Mouse (Mus musculus) kidney, embryonic 14.5 days (tissue): ENCODE measurements at regions not wholly inside any gene's neighbourhood (a gene's known extent, or its start where the extent isn't known, plus 50 kb on each side); places are given as distances from the start of the nearest gene placed in this dataset.

Source experiments
- ATAC-seq: fragments of 200-750 bp; cut with Nextera tagmentation; 2 replicates; pipeline ENCODE4 v1.8.0; 2017; ENCODE audit warnings: moderate number of reproducible peaks, mild to moderate bottlenecking, moderate TSS enrichment, moderate library complexity; ENCODE audit not compliant: low FRiP score, low TSS enrichment
- H3K27ac ChIP-seq: fragments of 300-500 bp; sonication (generic); 2 replicates; pipeline ENCODE4 v1.5.1; 2014; ENCODE audit warnings: low read depth, mild to moderate bottlenecking, low read length, moderate library complexity, mixed read lengths
- H3K27me3 ChIP-seq: fragments of 300-500 bp; sonication (generic); 2 replicates; pipeline ENCODE4 v1.6.1; 2014; ENCODE audit warnings: mild to moderate bottlenecking, low read length; ENCODE audit not compliant: control insufficient read depth, insufficient read depth
- H3K36me3 ChIP-seq: fragments of 300-500 bp; sonication (generic); 2 replicates; pipeline ENCODE4 v1.6.1; 2014; ENCODE audit warnings: low read length, mixed read lengths; ENCODE audit not compliant: control insufficient read depth, insufficient read depth
- H3K4me1 ChIP-seq: fragments of 300-500 bp; sonication (generic); 2 replicates; pipeline ENCODE4 v1.6.1; 2014; ENCODE audit warnings: low read length, mixed read lengths; ENCODE audit not compliant: control insufficient read depth, insufficient read depth
- H3K4me2 ChIP-seq: fragments of 300-500 bp; sonication (generic); replicated peaks from 2 replicates; pipeline ENCODE4 v1.6.1; 2014; ENCODE audit warnings: low read depth, mild to moderate bottlenecking, low read length
- H3K4me3 ChIP-seq: fragments of 300-500 bp; sonication (generic); 2 replicates; pipeline ENCODE4 v1.5.1; 2014; ENCODE audit warnings: mild to moderate bottlenecking, low read length
- H3K9ac ChIP-seq: fragments of 300-500 bp; sonication (generic); 2 replicates; pipeline ENCODE4 v1.6.1; 2014; ENCODE audit warnings: low read depth, mild to moderate bottlenecking, low read length, moderate library complexity
- H3K9me3 ChIP-seq: fragments of 300-500 bp; sonication (generic); 2 replicates; pipeline ENCODE4 v1.6.1; 2016; ENCODE audit warnings: low read length; ENCODE audit not compliant: control insufficient read depth
- WGBS: fragments of 180-500 bp; shearing (Covaris S2); extraction: QIAGEN DNeasy Blood & Tissue Kit; methylation state at CpG from one replicate; pipeline ENCODE4 v1.1.7; 2014; 5-methylcytosine and 5-hydroxymethylcytosine counted together

GRCm38 (mm10) chr10:118609157-118609556, 168.3 kb downstream of the Ifng start:
- ATAC-seq = no peak
- Histone ChIP-seq H3K4me3 (no peak overlapping the region), H3K9ac (no peak overlapping the region), H3K4me1 (no peaks in the 10 kb centered on the region), H3K9me3 (no peaks in the 10 kb centered on the region), H3K27ac (no peak overlapping the region), H3K4me2 (no peak overlapping the region), H3K27me3 (no peaks in the 10 kb centered on the region), H3K36me3 (no peaks in the 10 kb centered on the region)
- 71% methylated on average over 4 of the region's 4 CpGs for WGBS

- Histone ChIP-seq H3K27me3 (no peaks in the 10 kb centered on the region), H3K4me3 (no peak overlapping the region), H3K4me2 (no peak overlapping the region), H3K9me3 (no peaks in the 10 kb centered on the region), H3K27ac (no peak overlapping the region), H3K36me3 (no peaks in the 10 kb centered on the region), H3K9ac (no peak overlapping the region), H3K4me1 (no peaks in the 10 kb centered on the region)
- WGBS = 87% methylated on average over 7 of the region's 7 CpGs
- no peak for ATAC-seq
Observed at GRCm38 (mm10) chr10:118610868-118611461, 170.1 kb downstream of the Ifng start.

GRCm38 (mm10) chr10:118612091-118612490, 171.2 kb downstream of the Ifng start:
- no peaks in the 10 kb centered on the region for H3K9me3 ChIP-seq
- H3K4me1 ChIP-seq = no peaks in the 10 kb centered on the region
- 83% methylated on average over 7 of the region's 7 CpGs for WGBS
- no peak overlapping the region for H3K4me2 ChIP-seq
- no peak overlapping the region for H3K9ac ChIP-seq
- no peak overlapping the region for H3K27ac ChIP-seq
- no peak overlapping the region for H3K4me3 ChIP-seq
- H3K36me3 ChIP-seq = no peaks in the 10 kb centered on the region
- H3K27me3 ChIP-seq = no peaks in the 10 kb centered on the region
- no peak for ATAC-seq

GRCm38 (mm10) chr10:118613056-118613695, 172.3 kb downstream of the Ifng start:
- no peak for ATAC-seq
- H3K27ac ChIP-seq = no peak overlapping the region
- no peaks in the 10 kb centered on the region for H3K36me3 ChIP-seq
- no peak overlapping the region for H3K4me3 ChIP-seq
- H3K4me1 ChIP-seq = no peaks in the 10 kb centered on the region
- no peak overlapping the region for H3K9ac ChIP-seq
- H3K4me2 ChIP-seq = no peak overlapping the region
- no peaks in the 10 kb centered on the region for H3K9me3 ChIP-seq
- 79% methylated on average over 14 of the region's 14 CpGs for WGBS
- no peaks in the 10 kb centered on the region for H3K27me3 ChIP-seq

- 88% methylated on average over 6 of the region's 6 CpGs for WGBS
- Histone ChIP-seq H3K9ac (no peak overlapping the region), H3K36me3 (no peaks in the 10 kb centered on the region), H3K27me3 (no peaks in the 10 kb centered on the region), H3K9me3 (no peaks in the 10 kb centered on the region), H3K4me2 (no peak overlapping the region), H3K27ac (no peak overlapping the region), H3K4me3 (no peak overlapping the region), H3K4me1 (no peaks in the 10 kb centered on the region)
- no peak for ATAC-seq
Observed at GRCm38 (mm10) chr10:118614251-118614865, 173.5 kb downstream of the Ifng start.

- WGBS = 87% methylated on average over 10 of the region's 10 CpGs
- no peaks in the 10 kb centered on the region for H3K27me3 ChIP-seq
- no peaks in the 10 kb centered on the region for H3K4me1 ChIP-seq
- H3K4me3 ChIP-seq = no peak overlapping the region
- no peak for ATAC-seq
- H3K4me2 ChIP-seq = no peak overlapping the region
- H3K36me3 ChIP-seq = no peaks in the 10 kb centered on the region
- H3K27ac ChIP-seq = no peak overlapping the region
- H3K9me3 ChIP-seq = no peaks in the 10 kb centered on the region
- H3K9ac ChIP-seq = no peak overlapping the region
Observed at GRCm38 (mm10) chr10:118615131-118616020, 174.5 kb downstream of the Ifng start.

GRCm38 (mm10) chr10:118616031-118616615, 175.3 kb downstream of the Ifng start:
- no peak overlapping the region for H3K27ac ChIP-seq
- H3K36me3 ChIP-seq = no peaks in the 10 kb centered on the region
- ATAC-seq = no peak
- H3K4me1 ChIP-seq = no peaks in the 10 kb centered on the region
- 72% methylated on average over 5 of the region's 5 CpGs for WGBS
- no peaks in the 10 kb centered on the region for H3K27me3 ChIP-seq
- no peak overlapping the region for H3K9ac ChIP-seq
- H3K9me3 ChIP-seq = no peaks in the 10 kb centered on the region
- no peak overlapping the region for H3K4me3 ChIP-seq
- no peak overlapping the region for H3K4me2 ChIP-seq

- Histone ChIP-seq H3K4me1 (no peaks in the 10 kb centered on the region), H3K36me3 (no peaks in the 10 kb centered on the region), H3K9me3 (no peaks in the 10 kb centered on the region), H3K4me2 (no peak overlapping the region), H3K27ac (no peak overlapping the region), H3K4me3 (no peak overlapping the region), H3K27me3 (no peaks in the 10 kb centered on the region), H3K9ac (no peak overlapping the region)
- ATAC-seq = no peak
- WGBS = 86% methylated on average over 6 of the region's 6 CpGs
Observed at GRCm38 (mm10) chr10:118617291-118618044, 176.6 kb downstream of the Ifng start.
